Mouse (Mus musculus): ENCODE measurements around the gene Ephx1.

The Ephx1 gene

GRCm38 (mm10) chr1:180936610-180937398, 83.9 kb downstream of the Ephx1 start:
- peak; percentile 46 for DNase-seq (ENCODE audit: low spot score)

- no peak for DNase-seq (ENCODE audit: low spot score)
Observed at GRCm38 (mm10) chr1:180934467-180935419, 86.0 kb downstream of the Ephx1 start, which contains the start of gene Lefty1. Gene Lefty1, plus strand, starts transcription at chr1:180935022.

GRCm38 (mm10) chr1:180933659-180934058, 87.0 kb downstream of the Ephx1 start:
- DNase-seq (ENCODE audit: low spot score) = no peak

GRCm38 (mm10) chr1:180931106-180931505, 89.6 kb downstream of the Ephx1 start:
- no peak for DNase-seq (ENCODE audit: low spot score)

GRCm38 (mm10) chr1:180929599-180929998, 91.1 kb downstream of the Ephx1 start:
- no peak for DNase-seq (ENCODE audit: low spot score)

GRCm38 (mm10) chr1:180926286-180926685, 94.4 kb downstream of the Ephx1 start:
- DNase-seq (ENCODE audit: low spot score) = no peak
